In genomic region chr8:71297439-71297838, GRCm38 (mm10) we compare ENCODE assay signal across 20 mouse cellular contexts.
"Had no signal": no experiment of that assay in that cellular context is flagged by ENCODE, and none has a peak within 500 bp of the region (broad histone marks: within the 10 kb centered on the region; RNA-seq: fewer than 3 reads in every experiment).

No protein-coding gene starts in this region.

- H3K4me2 ChIP-seq: limb, embryonic 13.5 days; liver, embryonic 15.5 days; midbrain, embryonic 12.5 days; midbrain, embryonic 15.5 days; neural tube, embryonic 12.5 days; neural tube, embryonic 15.5 days had no signal

- ATAC-seq: midbrain, embryonic 15.5 days had no signal

- H3K27ac ChIP-seq: left cerebral cortex, adult 2 months; limb, embryonic 10.5 days; limb, embryonic 13.5 days; midbrain, embryonic 12.5 days; midbrain, embryonic 15.5 days; neural tube, embryonic 12.5 days; neural tube, embryonic 15.5 days had no signal

- H3K9me3 ChIP-seq: limb, embryonic 10.5 days; liver, embryonic 15.5 days; midbrain, embryonic 15.5 days; neural tube, embryonic 12.5 days; neural tube, embryonic 15.5 days had no signal

- DNase-seq: kidney, adult 11 months; kidney, postnatal 10 days; kidney, postnatal 36 days; layer of hippocampus, postnatal 36 days; lung, adult 2 months; lung, postnatal 14 days; lung, postnatal 4 days; right cerebral cortex, adult 18-20 months; right cerebral cortex, postnatal 14 days; right cerebral cortex, postnatal 4 days; thymus, adult 18-20 months; thymus, postnatal 36 days had no signal

- H3K27me3 ChIP-seq: limb, embryonic 13.5 days; liver, embryonic 15.5 days; midbrain, embryonic 12.5 days; midbrain, embryonic 15.5 days; neural tube, embryonic 12.5 days; neural tube, embryonic 15.5 days had no signal

- H3K36me3 ChIP-seq: midbrain, embryonic 15.5 days had no signal

- H3K4me1 ChIP-seq: limb, embryonic 10.5 days; limb, embryonic 13.5 days; midbrain, embryonic 12.5 days; midbrain, embryonic 15.5 days; neural tube, embryonic 12.5 days; neural tube, embryonic 15.5 days had no signal

- H3K4me3 ChIP-seq: left cerebral cortex, adult 2 months; limb, embryonic 10.5 days; limb, embryonic 13.5 days; liver, embryonic 15.5 days; midbrain, embryonic 12.5 days; midbrain, embryonic 15.5 days; neural tube, embryonic 12.5 days; neural tube, embryonic 15.5 days had no signal

- H3K9ac ChIP-seq: limb, embryonic 13.5 days; liver, embryonic 15.5 days; midbrain, embryonic 12.5 days; midbrain, embryonic 15.5 days; neural tube, embryonic 12.5 days; neural tube, embryonic 15.5 days had no signal
